Mouse (Mus musculus) small intestine, adult 10 weeks (tissue): ENCODE data around the gene Vcpkmt. TPM values are rescaled to one million over a fixed set of nuclear protein-coding genes. Genes with fewer than 3 reads are reported as not detected.

Source experiments
- polyA plus RNA-seq: library from polyadenylated mRNA; stranded (reverse); fragments of 350-450 nt; fragmentation: Illumina TruSeq; extraction: RNeasy Lipid Tissue Mini Kit (QIAGEN cat#74804); gene quantifications from one replicate; pipeline ENCODE4 v1.2.3, GENCODE M21; 2014; ENCODE audit warnings: low replicate concordance

Gene Vcpkmt
- polyA plus RNA-seq = 42.7 TPM

DNA sequence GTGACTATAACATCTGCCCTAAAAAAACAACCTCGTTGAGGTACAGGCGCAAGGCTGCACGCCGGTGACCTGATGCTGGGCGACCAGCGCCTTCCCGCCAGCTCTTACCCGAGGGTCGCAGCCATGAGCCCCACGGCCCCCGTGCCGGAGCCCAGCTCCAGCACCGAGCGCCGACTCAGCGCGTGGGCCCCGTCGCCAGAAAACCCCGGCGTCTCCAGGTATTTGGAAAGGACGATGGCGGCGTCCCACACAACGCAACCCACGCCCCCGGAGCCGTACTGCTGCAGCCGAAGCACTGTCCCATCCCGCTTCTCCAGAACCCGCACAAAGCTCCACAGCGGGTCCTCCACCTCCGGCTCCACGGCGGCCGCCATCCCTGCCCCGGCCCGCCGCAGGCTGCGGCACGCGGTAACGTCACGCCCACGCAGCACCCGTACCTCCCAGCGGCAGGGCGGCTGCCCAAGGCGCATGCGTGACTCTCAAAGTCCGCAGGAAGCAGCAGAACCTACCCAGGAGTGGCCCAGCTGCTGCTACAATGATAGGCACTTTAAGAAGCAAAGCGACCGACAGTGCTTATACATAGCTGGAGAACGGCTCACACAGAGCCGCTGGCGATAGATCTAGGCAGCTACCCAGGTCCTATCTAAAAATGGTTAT, at the start of gene Vcpkmt:
Vcpkmt (minus strand) TSS at position 416 of the 657 bp plus-strand sequence.

Other genes with a start within 250 kb of the Vcpkmt start
- 110 TPM for gene Nemf, start 225.9 kb downstream of the Vcpkmt start, polyA plus RNA-seq
- gene Arf6, start 210.9 kb downstream of the Vcpkmt start, polyA plus RNA-seq = 137 TPM
- gene Gm9887, start 210.6 kb downstream of the Vcpkmt start, polyA plus RNA-seq = not detected
- 85.9 TPM for gene Sos2, start 98.8 kb upstream of the Vcpkmt start, polyA plus RNA-seq
- gene L2hgdh, start 141.8 kb upstream of the Vcpkmt start, polyA plus RNA-seq = 62.0 TPM
- gene Atp5s, start 141.9 kb upstream of the Vcpkmt start, polyA plus RNA-seq = 35.2 TPM
- gene Cdkl1, start 208.2 kb upstream of the Vcpkmt start, polyA plus RNA-seq = 0.48 TPM